Mouse (Mus musculus) MEL (cell line): ENCODE data around the gene Nav1. TPM values are rescaled to one million over a fixed set of nuclear protein-coding genes. Genes with fewer than 3 reads are reported as not detected.

Experiments
- DNase-seq: peaks from one replicate; pipeline ENCODE4 v3.0.0; 2011; ENCODE audit warnings: low read depth, low spot score
- H3K27ac ChIP-seq: 2 replicates; pipeline ENCODE4 v1.5.1; 2012; ENCODE audit warnings: low read depth, mild to moderate bottlenecking, control low read depth, low read length, moderate library complexity; ENCODE audit not compliant: control insufficient read depth
- H3K27me3 ChIP-seq, 2 experiments: fragments of 150-350 bp in 1 of 2; sonication (generic) in 1 of 2; 2 replicates each; pipeline ENCODE4 v1.6.1; 2012; ENCODE audit warnings: low read length in 2 of 2, mild to moderate bottlenecking in 2 of 2, improper control_type of control experiment in 1 of 2, moderate library complexity in 1 of 2; ENCODE audit not compliant: insufficient read depth in 2 of 2, control insufficient read depth in 1 of 2
- H3K36me3 ChIP-seq, 2 experiments: 2 replicates each; pipeline ENCODE4 v1.6.1; 2012 to 2014; ENCODE audit warnings: low read length in 2 of 2, improper control_type of control experiment in 1 of 2, inconsistent platforms in 1 of 2, mild to moderate bottlenecking in 1 of 2; ENCODE audit not compliant: insufficient read depth in 2 of 2, control insufficient read depth in 1 of 2
- H3K4me1 ChIP-seq, 2 experiments: fragments of 150-350 bp in 1 of 2; sonication (generic) in 1 of 2; 2 replicates each; pipeline ENCODE4 v1.6.1; 2012; ENCODE audit warnings: low read length in 2 of 2, improper control_type of control experiment in 1 of 2, mild to moderate bottlenecking in 1 of 2; ENCODE audit not compliant: insufficient read depth in 2 of 2, control insufficient read depth in 1 of 2
- H3K4me3 ChIP-seq, 2 experiments: fragments of 150-350 bp in 1 of 2; sonication (generic) in 1 of 2; 2 replicates each; pipeline ENCODE4 v1.5.1; 2012; ENCODE audit warnings: low read depth in 2 of 2, low read length in 2 of 2, mild to moderate bottlenecking in 2 of 2, moderate library complexity in 2 of 2, control low read depth in 1 of 2, improper control_type of control experiment in 1 of 2; ENCODE audit not compliant: control insufficient read depth in 1 of 2, insufficient read depth in 1 of 2
- H3K79me2 ChIP-seq: 2 replicates; pipeline ENCODE4 v1.6.1; 2012; ENCODE audit warnings: mild to moderate bottlenecking, low read length, moderate library complexity; ENCODE audit not compliant: control insufficient read depth, poor library complexity, insufficient read depth
- H3K9ac ChIP-seq: 2 replicates; pipeline ENCODE4 v1.6.1; 2012; ENCODE audit warnings: low read depth, mild to moderate bottlenecking, control low read depth, low read length, moderate library complexity; ENCODE audit not compliant: control insufficient read depth, poor library complexity, severe bottlenecking
- H3K9me3 ChIP-seq: fragments of 150-350 bp; sonication (generic); replicated peaks from 2 replicates; pipeline ENCODE4 v1.6.1; 2012; ENCODE audit warnings: mild to moderate bottlenecking, low read length, improper control_type of control experiment, moderate library complexity; ENCODE audit not compliant: insufficient read depth
- CHD2 ChIP-seq: IDR thresholded peaks from 2 replicates; pipeline ENCODE4 v1.6.1; 2011; ENCODE audit warnings: low read length, improper control_type of control experiment
- E2F4 ChIP-seq: IDR thresholded peaks from 2 replicates; pipeline ENCODE4 v1.6.1; 2011; ENCODE audit warnings: low read depth, low read length, improper control_type of control experiment, borderline replicate concordance
- ELF1 ChIP-seq: IDR thresholded peaks from 2 replicates; pipeline ENCODE4 v1.6.1; 2014; ENCODE audit warnings: low read depth, mild to moderate bottlenecking, inconsistent platforms, low read length, improper control_type of control experiment, moderate library complexity
- GATA1 ChIP-seq: IDR thresholded peaks from 2 replicates; pipeline ENCODE4 v1.6.1; 2011; ENCODE audit warnings: low read depth, low read length, improper control_type of control experiment
- JUND ChIP-seq: IDR thresholded peaks from 2 replicates; pipeline ENCODE4 v1.6.1; 2011; ENCODE audit warnings: low read depth, mild to moderate bottlenecking, improper control_type of control experiment, low read length
- KAT2A ChIP-seq: conservative IDR thresholded peaks from 2 replicates; pipeline ENCODE4 v1.6.1; 2012; ENCODE audit warnings: low read depth, low read length, improper control_type of control experiment, inconsistent platforms
- MAZ ChIP-seq: IDR thresholded peaks from 2 replicates; pipeline ENCODE4 v1.6.1; 2012; ENCODE audit warnings: low read depth, mild to moderate bottlenecking, inconsistent platforms, low read length, improper control_type of control experiment
- MEF2A ChIP-seq: IDR thresholded peaks from 2 replicates; pipeline ENCODE4 v1.6.1; 2014; ENCODE audit warnings: low read depth, mild to moderate bottlenecking, inconsistent platforms, low read length, improper control_type of control experiment; ENCODE audit not compliant: poor library complexity, insufficient replicate concordance, severe bottlenecking; ENCODE audit errors: extremely low read depth
- MXI1 ChIP-seq: IDR thresholded peaks from 2 replicates; pipeline ENCODE4 v1.6.1; 2011; ENCODE audit warnings: mild to moderate bottlenecking, low read depth, low read length, improper control_type of control experiment
- MYB ChIP-seq: IDR thresholded peaks from 2 replicates; pipeline ENCODE4 v1.6.1; 2011; ENCODE audit warnings: mild to moderate bottlenecking, low read depth, low read length, improper control_type of control experiment
- POLR2A ChIP-seq, 2 experiments: IDR thresholded peaks; 2 replicates each; pipeline ENCODE4 v1.6.1; 2011 to 2012; ENCODE audit warnings: low read length in 2 of 2, mild to moderate bottlenecking in 2 of 2, control low read depth in 1 of 2, improper control_type of control experiment in 1 of 2, low read depth in 1 of 2, moderate library complexity in 1 of 2; ENCODE audit not compliant: control insufficient read depth in 1 of 2, insufficient read depth in 1 of 2, poor library complexity in 1 of 2
- RCOR1 ChIP-seq: IDR thresholded peaks from 2 replicates; pipeline ENCODE4 v1.6.1; 2012; ENCODE audit warnings: low read depth, mild to moderate bottlenecking, inconsistent platforms, low read length, improper control_type of control experiment
- SMC3 ChIP-seq: IDR thresholded peaks from 2 replicates; pipeline ENCODE4 v1.6.1; 2011; ENCODE audit warnings: low read depth, low read length, improper control_type of control experiment
- TCF12 ChIP-seq: IDR thresholded peaks from 2 replicates; pipeline ENCODE4 v1.6.1; 2014; ENCODE audit warnings: low read depth, mild to moderate bottlenecking, inconsistent platforms, low read length, improper control_type of control experiment, moderate library complexity
- USF1 ChIP-seq: IDR thresholded peaks from 2 replicates; pipeline ENCODE4 v1.6.1; 2014; ENCODE audit warnings: low read depth, mild to moderate bottlenecking, inconsistent platforms, low read length, improper control_type of control experiment, moderate library complexity
- USF2 ChIP-seq, 2 experiments: IDR thresholded peaks; 2 replicates each; pipeline ENCODE4 v1.6.1; 2011 to 2012; ENCODE audit warnings: improper control_type of control experiment in 2 of 2, low read length in 2 of 2, borderline replicate concordance in 1 of 2, inconsistent platforms in 1 of 2, low read depth in 1 of 2, mild to moderate bottlenecking in 1 of 2; ENCODE audit not compliant: insufficient read depth in 1 of 2
- ZKSCAN1 ChIP-seq: IDR thresholded peaks from 2 replicates; pipeline ENCODE4 v1.6.1; 2012; ENCODE audit warnings: low read depth, mild to moderate bottlenecking, inconsistent platforms, low read length, improper control_type of control experiment, moderate library complexity
- ZMIZ1 ChIP-seq: IDR thresholded peaks from 2 replicates; pipeline ENCODE4 v1.6.1; 2012; ENCODE audit warnings: low read depth, mild to moderate bottlenecking, inconsistent platforms, low read length, improper control_type of control experiment, moderate library complexity
- polyA plus RNA-seq, 2 experiments: library from polyadenylated mRNA; stranded (reverse) in 1 of 2; unstranded in 1 of 2; fragments of >175 nt in 1 of 2; fragments of >200 nt in 1 of 2; gene quantifications; 2 replicates each; pipeline versions ENCODE4 v1.2.1 to v1.2.4; 2012; ENCODE audit warnings: low replicate concordance in 2 of 2, low read depth in 1 of 2; ENCODE audit not compliant: insufficient read length in 2 of 2, insufficient read depth in 1 of 2, missing spikeins in 1 of 2
- total RNA-seq: library from RNA; depleted of rRNA; stranded (reverse); fragments of 300-350 nt; gene quantifications from 2 replicates; pipeline ENCODE4 v1.2.3, GENCODE M21; 2012

Nav1 gene
- total and polyA plus RNA-seq, 3 experiments: 0.89 to 9.6 TPM; not detected in 1

GRCm38 (mm10) chr1:135555885-135556284, 51.2 kb downstream of the Nav1 start:
- Histone ChIP-seq H3K27ac (no peak overlapping the region), H3K4me3 (no peak overlapping the region), H3K9me3 (no peaks in the 10 kb centered on the region), H3K4me1 (no peaks in the 10 kb centered on the region), H3K9ac (no peak overlapping the region), H3K36me3 (no peaks in the 10 kb centered on the region), H3K27me3 (no peaks in the 10 kb centered on the region), H3K79me2 (no peaks in the 10 kb centered on the region)
- DNase-seq: no peak
- TF ChIP-seq KAT2A: no peak
- TF ChIP-seq CHD2: no peak
- TF ChIP-seq GATA1: no peak
- no peak for TF ChIP-seq ZKSCAN1
- no peak for TF ChIP-seq RCOR1
- TF ChIP-seq ELF1: no peak
- TF ChIP-seq JUND: no peak
- TF ChIP-seq POLR2A (IDR thresholded peaks at IDR 0.05; ENCODE audit: control insufficient read depth in 1 of 2, insufficient read depth in 1 of 2, low read depth in 1 of 2, low read length in 2 of 2, poor library complexity in 1 of 2): no peak
- no peak for TF ChIP-seq ZMIZ1
- no peak for TF ChIP-seq TCF12
- TF ChIP-seq MXI1: no peak
- TF ChIP-seq MYB: no peak

- H3K4me1 ChIP-seq: no peaks in the 10 kb centered on the region
- H3K27ac ChIP-seq: no peak overlapping the region
- no peak overlapping the region for H3K4me3 ChIP-seq
- no peak for DNase-seq
- H3K36me3 ChIP-seq: no peaks in the 10 kb centered on the region
- H3K27me3 ChIP-seq: no peaks in the 10 kb centered on the region
- H3K9me3 ChIP-seq: no peaks in the 10 kb centered on the region
- H3K9ac ChIP-seq: no peak overlapping the region
- H3K79me2 ChIP-seq: no peaks in the 10 kb centered on the region
- TF ChIP-seq RCOR1 (no peak), USF1 (no peak), MAZ (no peak), SMC3 (no peak), E2F4 (no peak), USF2 (IDR thresholded peaks at IDR 0.05; ENCODE audit: borderline replicate concordance in 1 of 2, insufficient read depth in 1 of 2, low read depth in 1 of 2, low read length in 2 of 2) (no peak), ZKSCAN1 (no peak), MXI1 (no peak), MEF2A (no peak), ELF1 (no peak)
Observed at GRCm38 (mm10) chr1:135554632-135555260, 52.3 kb downstream of the Nav1 start.
